Mouse (Mus musculus): ENCODE results near the gene Dlgap1.

Gene Dlgap1

DNA sequence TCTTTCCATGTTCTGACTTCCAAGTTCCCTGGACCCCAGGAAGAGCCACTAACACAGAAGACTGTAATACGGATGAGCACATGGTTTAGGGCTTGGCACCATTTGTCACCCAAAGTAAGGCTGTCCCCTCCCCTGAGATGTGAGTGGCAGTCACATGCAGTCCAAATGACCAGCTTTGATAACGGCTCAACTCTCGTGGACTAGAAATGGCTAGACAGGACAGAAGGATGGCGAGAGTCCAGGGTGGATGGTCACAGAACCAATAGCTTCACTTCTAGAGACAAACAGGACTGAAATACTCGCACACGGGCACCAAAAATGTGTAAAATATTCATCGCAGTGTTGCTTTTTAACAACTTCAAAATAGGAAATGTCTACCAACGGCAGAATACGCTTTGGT is 657.5 kb downstream of the Dlgap1 start:
- no peak for DNase-seq (ENCODE audit: inconsistent ontology term)

GRCm38 (mm10) chr17:70626925-70627324 is 658.1 kb downstream of the Dlgap1 start:
- DNase-seq (ENCODE audit: inconsistent ontology term) = no peak

DNA sequence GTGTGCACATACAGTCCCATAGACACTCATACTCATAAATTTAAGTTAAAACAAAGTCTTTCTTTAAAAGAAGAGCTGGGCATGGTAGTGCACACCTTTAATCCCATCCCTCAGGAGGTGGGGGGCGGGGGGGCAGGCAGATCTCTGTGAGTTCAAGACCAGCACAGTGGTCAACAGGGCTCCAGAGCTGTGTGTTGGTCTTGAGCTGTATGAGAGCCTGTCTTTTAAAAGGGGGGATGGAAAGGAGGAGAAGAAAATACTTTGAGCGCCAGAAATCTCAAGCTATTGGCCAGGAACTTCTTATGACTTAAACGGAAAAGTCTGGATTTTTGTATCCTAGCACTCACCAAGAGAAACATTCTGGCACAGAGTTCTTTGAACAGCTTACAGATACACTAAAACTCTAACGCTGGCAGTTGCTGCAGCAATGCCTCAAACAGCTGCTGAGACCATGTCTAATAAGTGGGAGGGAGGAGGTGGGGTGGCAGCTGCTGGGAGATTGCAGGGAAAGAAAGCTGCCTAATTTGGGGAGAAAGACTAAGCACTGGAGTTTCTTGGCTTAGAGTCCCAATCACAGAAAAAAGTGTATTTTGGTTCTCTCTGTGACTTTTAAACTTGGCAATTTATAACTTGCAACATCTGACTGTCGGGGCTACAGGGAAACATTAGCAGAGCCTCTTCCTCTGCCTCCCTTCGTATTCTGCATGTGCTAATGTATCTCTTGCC is 660.9 kb downstream of the Dlgap1 start:
- DNase-seq (ENCODE audit: inconsistent ontology term) = peak; percentile 24

GRCm38 (mm10) chr17:70633181-70633944 is 664.5 kb downstream of the Dlgap1 start:
- peak; percentile 92 for DNase-seq (ENCODE audit: inconsistent ontology term)

- no peak for DNase-seq (ENCODE audit: inconsistent ontology term)
Measured at GRCm38 (mm10) chr17:70643211-70643610, 674.3 kb downstream of the Dlgap1 start.

- peak; percentile 71 for DNase-seq (ENCODE audit: inconsistent ontology term)
Measured at GRCm38 (mm10) chr17:70646641-70647040, 677.8 kb downstream of the Dlgap1 start.

DNA sequence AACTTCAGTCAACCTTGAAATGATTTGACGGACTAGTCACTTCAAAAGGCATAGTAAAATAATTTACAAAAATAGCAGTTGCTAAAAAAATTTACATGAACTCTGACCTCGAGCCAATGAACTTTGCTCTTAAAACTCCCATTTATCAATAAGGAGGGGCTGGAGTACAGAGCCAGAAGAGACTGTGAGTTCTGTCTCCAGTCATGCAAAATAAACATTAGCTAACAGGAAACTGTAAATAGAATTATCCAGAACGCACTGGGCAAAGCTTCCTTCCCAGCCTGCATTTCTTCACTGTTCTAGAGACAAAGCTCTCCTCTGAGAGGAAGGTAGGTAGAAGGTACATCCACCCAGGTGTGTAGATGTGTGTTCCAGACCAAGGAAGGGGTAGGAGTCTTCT is 692.5 kb downstream of the Dlgap1 start:
- DNase-seq (ENCODE audit: inconsistent ontology term) = no peak

- DNase-seq (ENCODE audit: inconsistent ontology term) = no peak
Measured at GRCm38 (mm10) chr17:70663992-70664391, 695.1 kb downstream of the Dlgap1 start.

DNA sequence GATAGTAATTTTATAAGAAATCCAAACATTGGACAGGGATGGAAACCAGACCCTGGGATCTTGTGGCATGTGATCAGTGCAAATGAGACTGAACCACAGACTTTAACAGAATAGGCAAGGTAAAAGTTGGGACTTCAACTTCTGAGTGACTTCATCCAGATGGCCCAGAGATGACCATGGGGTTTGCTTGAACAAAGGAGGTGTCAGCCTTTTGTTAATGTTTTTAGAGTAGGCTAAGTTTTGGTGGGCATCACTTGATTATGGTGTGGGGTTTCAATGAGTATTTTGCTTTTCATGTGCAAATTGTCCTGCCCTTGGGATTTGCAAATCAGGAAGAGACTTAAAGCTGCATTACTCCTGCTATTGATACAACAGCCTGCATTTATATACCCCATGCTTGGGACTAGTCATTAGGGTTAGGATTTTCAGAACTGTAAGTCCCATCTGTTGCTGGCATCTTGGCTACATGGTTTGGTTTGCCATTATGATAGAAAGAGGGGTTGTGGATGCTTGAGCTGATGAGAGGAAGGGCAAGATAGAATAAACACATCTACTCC is 695.7 kb downstream of the Dlgap1 start:
- no peak for DNase-seq (ENCODE audit: inconsistent ontology term)

DNA sequence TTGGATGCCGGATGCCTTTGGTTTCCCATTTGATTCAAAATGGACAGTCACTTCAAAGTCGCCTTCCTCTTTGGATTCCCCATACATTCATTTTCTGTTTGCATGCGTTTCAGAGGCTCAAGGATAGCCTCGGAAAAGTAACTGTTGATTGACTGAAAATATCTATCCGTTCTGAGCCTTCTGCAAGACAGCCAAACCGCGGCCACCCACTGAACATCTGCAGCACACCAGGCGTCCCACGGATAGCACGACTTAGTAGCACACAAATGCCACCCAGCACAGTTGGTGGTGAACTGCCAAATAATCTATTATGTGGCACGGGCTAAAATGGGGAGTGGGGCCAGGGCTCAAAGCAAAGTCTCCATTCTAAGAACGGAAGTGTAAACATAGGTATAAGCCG is 705.1 kb downstream of the Dlgap1 start:
- DNase-seq (ENCODE audit: inconsistent ontology term) = no peak

DNA sequence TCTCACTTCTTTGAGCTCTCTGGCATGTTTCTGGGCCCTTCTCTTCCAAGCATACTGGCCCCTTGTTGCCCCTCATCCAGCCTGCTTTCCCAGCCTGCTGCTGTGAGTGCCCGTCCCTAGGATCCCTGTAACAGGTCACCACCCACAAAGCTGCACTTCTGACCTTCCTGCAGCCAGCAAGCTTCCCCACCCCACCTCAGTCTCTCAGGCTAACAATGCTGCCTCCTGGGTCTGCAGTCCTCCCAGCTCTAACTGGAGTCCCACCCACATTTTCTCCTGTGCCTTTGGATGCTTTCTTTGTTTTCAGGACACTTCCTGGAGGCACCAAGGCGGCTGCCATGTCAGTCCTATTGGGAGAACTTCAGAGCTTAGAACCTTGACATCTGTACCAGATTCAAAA is 707.6 kb downstream of the Dlgap1 start:
- no peak for DNase-seq (ENCODE audit: inconsistent ontology term)

- peak; percentile 91 for DNase-seq (ENCODE audit: inconsistent ontology term)
Measured at GRCm38 (mm10) chr17:70683561-70684167, 714.8 kb downstream of the Dlgap1 start.

DNA sequence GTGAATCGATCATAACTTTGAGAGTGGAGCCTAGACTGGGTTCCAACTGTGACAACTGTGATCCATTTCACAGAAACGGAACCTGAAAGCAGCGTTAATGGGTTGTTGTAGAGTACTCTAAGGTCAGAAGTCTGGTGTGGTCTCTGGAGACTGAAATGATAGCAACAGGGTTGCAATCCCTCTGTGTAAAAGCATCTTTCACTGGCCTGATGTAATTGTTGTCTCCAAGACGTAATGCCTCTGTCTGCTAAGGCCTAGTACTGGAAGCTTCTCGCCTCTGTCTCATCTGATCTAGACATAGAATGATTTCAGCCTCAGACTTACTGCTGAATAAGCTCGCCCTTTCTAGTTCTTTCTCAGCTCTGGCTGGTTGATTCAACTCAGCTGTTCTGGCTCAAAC is 721.3 kb downstream of the Dlgap1 start:
- DNase-seq (ENCODE audit: inconsistent ontology term) = no peak

- no peak for DNase-seq (ENCODE audit: inconsistent ontology term)
Measured at GRCm38 (mm10) chr17:70690598-70690997, 721.7 kb downstream of the Dlgap1 start.

DNA sequence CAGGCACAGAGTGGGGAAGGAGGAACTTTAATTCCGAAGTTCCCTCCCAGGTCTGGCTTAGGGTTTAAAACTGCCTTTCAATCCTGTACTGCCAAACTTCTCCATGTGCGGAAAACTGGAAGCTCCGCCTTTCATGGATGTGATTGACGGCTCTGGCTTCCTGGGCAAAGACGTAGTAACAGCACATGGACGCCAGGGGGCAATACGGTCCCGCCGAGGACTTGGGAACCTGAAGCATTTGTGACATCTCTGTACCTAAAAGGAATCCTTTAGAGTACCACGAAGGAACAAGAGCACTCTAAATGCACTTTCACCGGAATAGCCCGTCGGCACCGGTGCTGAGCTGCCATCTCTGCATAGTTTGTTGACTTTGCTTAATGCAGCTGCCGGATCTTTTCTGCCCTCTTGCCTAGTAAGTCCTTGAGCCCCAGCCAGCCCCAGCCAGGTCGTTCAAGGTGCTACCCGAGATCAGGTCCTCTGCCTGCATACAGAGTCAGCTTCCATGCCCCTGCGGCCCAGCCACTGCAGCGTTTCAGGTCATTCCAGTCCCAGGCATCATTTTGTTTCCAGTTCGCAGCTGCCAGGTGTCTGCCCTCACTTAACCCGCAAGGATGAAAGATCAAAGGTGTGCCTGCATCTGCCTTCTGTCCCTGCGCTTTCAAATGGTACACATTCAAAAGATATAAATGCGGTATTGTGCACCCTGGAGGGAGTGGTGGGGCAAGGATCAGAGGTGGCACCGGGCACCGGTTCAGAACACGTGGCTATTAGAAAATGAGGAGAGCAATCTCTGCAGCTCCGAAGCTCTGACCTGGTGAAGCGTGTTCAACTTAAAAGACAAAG is 738.3 kb downstream of the Dlgap1 start:
- peak; percentile 81 for DNase-seq (ENCODE audit: inconsistent ontology term)

DNA sequence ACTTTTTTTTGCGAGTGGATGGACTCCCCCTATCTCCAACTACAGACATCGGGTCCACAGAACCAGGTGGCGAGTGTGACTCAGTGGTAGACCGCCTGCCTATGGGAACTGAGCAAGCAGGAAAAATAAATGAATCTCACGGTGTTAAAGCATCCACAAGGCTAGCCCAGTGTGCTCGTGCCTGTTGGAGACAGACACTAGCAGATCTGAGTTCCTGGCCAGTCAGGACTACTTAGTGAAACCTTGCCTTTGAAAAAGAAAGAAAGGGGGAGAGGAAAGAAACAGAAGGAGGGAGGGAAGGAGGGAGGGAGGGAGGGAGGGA is 738.9 kb downstream of the Dlgap1 start:
- no peak for DNase-seq (ENCODE audit: inconsistent ontology term)

DNA sequence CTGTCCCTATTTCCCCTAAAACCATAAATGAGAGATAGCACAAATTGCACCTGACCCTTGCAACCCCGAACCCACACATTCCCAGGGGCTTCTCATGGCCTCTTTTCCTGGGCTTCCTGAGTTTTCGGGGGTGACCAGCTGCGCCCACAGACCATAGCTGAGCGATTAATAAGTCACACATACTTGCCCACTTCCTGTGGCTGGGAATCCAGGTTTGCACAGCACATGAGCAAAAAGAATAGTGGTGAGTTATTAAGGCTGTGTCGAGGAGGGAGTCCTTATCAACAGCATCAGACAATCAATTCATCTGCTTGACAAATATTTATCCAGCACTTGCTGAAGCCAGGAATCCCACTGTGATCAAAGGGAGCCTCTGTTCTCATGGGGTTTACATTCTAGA is 740.7 kb downstream of the Dlgap1 start:
- DNase-seq (ENCODE audit: inconsistent ontology term) = peak; percentile 64

DNA sequence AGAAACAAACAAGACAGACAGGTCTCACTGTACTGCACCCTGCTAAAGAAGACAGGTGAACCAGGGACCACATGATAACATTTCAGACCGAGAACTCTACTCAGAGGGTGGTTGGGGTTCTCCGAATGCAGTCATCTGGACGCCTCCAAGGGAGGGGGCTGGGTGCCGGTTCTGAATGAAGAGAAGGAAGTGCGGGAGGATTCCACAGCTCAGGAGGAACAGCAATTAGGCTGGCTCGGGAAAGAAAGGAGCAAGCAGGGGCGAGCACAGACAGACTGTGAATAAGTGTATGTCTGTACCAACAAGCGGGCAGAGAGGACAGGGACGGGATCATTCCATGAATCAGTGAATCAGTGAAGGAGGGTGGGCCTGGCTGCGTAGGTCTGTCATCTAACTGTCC is 744.6 kb downstream of the Dlgap1 start:
- no peak for DNase-seq (ENCODE audit: inconsistent ontology term)

DNA sequence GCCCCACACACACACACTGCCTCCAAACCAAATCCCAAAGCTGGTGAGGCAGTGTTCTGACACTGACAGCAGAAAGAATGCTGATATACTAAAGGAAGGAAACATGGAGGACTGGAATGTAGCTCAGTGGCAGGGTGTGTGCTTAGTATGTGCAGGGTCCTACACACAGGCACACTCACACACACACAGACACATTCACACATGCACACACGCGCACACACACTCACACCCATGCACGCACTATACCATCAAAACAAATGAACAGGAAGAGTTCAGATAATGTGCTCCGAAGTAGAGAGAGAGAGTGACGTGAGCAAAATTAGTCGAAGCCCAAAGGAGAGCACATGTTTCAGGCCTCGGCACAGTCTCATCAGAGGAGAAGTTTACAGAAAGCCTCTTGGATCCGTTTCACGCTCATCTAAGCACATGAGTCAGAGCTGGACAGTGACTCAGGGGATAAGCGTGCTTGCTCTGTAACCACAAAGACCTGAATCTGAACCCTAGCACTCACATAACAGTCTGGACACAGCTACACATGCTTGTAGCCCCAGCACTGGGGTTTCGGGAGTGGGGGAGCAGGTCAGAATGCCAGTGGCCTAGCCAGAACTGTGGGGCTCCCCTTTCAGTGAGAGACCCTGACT is 750.9 kb downstream of the Dlgap1 start:
- peak; percentile 94 for DNase-seq (ENCODE audit: inconsistent ontology term)

DNA sequence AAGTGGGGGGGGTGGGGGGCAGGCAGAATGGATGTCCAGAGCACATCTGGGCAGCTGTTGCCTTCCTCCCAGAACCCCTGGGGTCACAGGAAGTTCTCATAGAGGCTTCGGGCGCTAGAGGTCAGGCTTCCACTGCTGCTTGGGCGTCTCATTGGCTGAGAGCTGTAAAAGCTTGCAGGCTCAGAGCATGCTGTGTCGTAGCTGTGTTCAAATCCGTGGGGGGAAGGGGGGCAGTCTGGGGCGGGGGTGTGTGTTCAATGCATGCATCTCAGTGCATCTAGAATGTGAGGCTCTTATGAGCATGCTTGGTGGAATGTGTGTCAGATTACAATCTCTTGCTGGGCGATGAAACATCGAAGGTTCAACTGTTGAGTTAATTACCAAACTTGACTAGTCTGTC is 751.9 kb downstream of the Dlgap1 start:
- DNase-seq (ENCODE audit: inconsistent ontology term) = peak; percentile 51

- DNase-seq (ENCODE audit: inconsistent ontology term) = no peak
Measured at GRCm38 (mm10) chr17:70722146-70722545, 753.3 kb downstream of the Dlgap1 start.

Measured in Muller cell, postnatal 12 days (primary cell).